Mouse (Mus musculus): Measurements from ENCODE around the gene Apbb1. TPM values are rescaled to one million over a fixed set of nuclear protein-coding genes. Genes with fewer than 3 reads are reported as not detected.

Gene Apbb1
- 1.7 TPM in 2 replicates for polyA plus RNA-seq (2012; rRNA removed)

GRCm38 (mm10) chr7:105581094-105581703, at the start of gene Apbb1:
Apbb1 (minus strand) TSS chr7:105581653.

DNA sequence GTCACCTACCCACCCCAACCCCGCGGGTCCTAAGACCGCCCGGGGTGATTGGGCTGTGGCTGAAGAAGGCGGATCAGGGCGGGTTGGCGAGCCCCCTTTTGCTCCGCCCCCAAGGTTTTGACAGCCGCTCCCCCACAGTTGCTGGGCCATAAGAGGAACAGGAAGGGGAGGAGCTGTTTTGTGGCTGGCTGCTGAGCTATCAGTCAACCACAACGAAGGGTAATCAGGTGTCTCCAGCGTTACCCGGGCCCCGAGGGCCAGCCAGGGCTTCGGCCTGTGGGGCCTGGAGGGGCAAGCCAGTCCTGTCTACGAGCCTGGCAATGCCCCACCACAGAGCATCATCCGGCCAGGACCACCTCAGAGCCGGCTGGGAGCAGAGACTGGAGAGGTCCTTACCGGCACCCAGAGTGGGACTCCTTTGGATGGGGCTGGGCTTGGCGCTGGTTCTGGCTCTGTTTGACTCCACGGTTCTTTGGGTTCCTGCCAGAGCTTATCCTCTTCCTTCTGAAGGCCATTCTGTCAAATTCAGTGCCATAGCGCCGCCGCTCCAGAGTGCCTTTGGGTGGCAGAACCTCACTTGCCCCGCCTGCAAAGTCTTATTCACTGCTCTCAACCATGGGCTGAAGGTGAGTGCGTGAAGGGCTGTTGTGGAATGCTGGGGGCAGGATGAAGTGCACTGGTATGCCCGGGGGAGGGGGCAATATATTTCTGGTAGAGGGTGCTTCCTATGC, 27.1 kb downstream of the Apbb1 start, which contains the start of gene Smpd1:
Smpd1 (plus strand) TSS at position 149 of the 731 bp plus-strand sequence.

Other genes starting within 250 kb of the Apbb1 start
- not detected in 2 replicates for gene Olfr690, start 247.5 kb downstream of the Apbb1 start, polyA plus RNA-seq (2012; rRNA removed)
- not detected in 2 replicates for gene Olfr691, start 239.4 kb downstream of the Apbb1 start, polyA plus RNA-seq (2012; rRNA removed)
- not detected in 2 replicates for gene Olfr692, start 213.4 kb downstream of the Apbb1 start, polyA plus RNA-seq (2012; rRNA removed)
- not detected in 2 replicates for gene Gm5901, start 206.6 kb downstream of the Apbb1 start, polyA plus RNA-seq (2012; rRNA removed)
- 7.3 and 9.1 TPM in 2 replicates for gene Fam160a2, start 181.6 kb downstream of the Apbb1 start, polyA plus RNA-seq (2012; rRNA removed)
- gene Cnga4, start 177.1 kb downstream of the Apbb1 start, polyA plus RNA-seq (2012; rRNA removed), result 0.01 and 0.05 TPM in 2 replicates
- not detected in 2 replicates for gene Cckbr, start 155.9 kb downstream of the Apbb1 start, polyA plus RNA-seq (2012; rRNA removed)
- gene Cavin3, start 99.4 kb downstream of the Apbb1 start, polyA plus RNA-seq (2012; rRNA removed), result 2.6 TPM in 2 replicates
- gene Smpd1, start 27.3 kb downstream of the Apbb1 start, polyA plus RNA-seq (2012; rRNA removed), result 8.7 and 10.2 TPM in 2 replicates
- 175 and 220 TPM in 2 replicates for gene Hpx, start 18.5 kb upstream of the Apbb1 start, polyA plus RNA-seq (2012; rRNA removed)
- 4.4 and 4.6 TPM in 2 replicates for gene Trim3, start 51.9 kb upstream of the Apbb1 start, polyA plus RNA-seq (2012; rRNA removed)
- gene Timm10b, start 58.4 kb upstream of the Apbb1 start, polyA plus RNA-seq (2012; rRNA removed), result 58.1 and 59.9 TPM in 2 replicates
- gene Arfip2, start 58.8 kb upstream of the Apbb1 start, polyA plus RNA-seq (2012; rRNA removed), result 11.8 and 15.0 TPM in 2 replicates
- 61.9 and 66.6 TPM in 2 replicates for gene Gm45799, start 58.9 kb upstream of the Apbb1 start, polyA plus RNA-seq (2012; rRNA removed)
- 0.52 and 0.68 TPM in 2 replicates for gene Dnhd1, start 69.2 kb upstream of the Apbb1 start, polyA plus RNA-seq (2012; rRNA removed)
- 64.6 and 77.3 TPM in 2 replicates for gene Ilk, start 154.9 kb upstream of the Apbb1 start, polyA plus RNA-seq (2012; rRNA removed)
- gene Rrp8, start 155.7 kb upstream of the Apbb1 start, polyA plus RNA-seq (2012; rRNA removed), result 8.1 and 9.2 TPM in 2 replicates
- 172 and 195 TPM in 2 replicates for gene Taf10, start 162.7 kb upstream of the Apbb1 start, polyA plus RNA-seq (2012; rRNA removed)
- 31.5 and 35.3 TPM in 2 replicates for gene Tpp1, start 170.6 kb upstream of the Apbb1 start, polyA plus RNA-seq (2012; rRNA removed)
- 0.53 and 0.54 TPM in 2 replicates for gene Dchs1, start 206.0 kb upstream of the Apbb1 start, polyA plus RNA-seq (2012; rRNA removed)
- 132 and 139 TPM in 2 replicates for gene Mrpl17, start 229.4 kb upstream of the Apbb1 start, polyA plus RNA-seq (2012; rRNA removed)